ENCODE assay signal across 8 mouse cellular contexts in genomic region chr7:29178106-29178505, GRCm38 (mm10). TPM values are rescaled to one million over a fixed set of nuclear protein-coding genes. Genes with fewer than 3 reads are reported as not detected.
DNase-seq lines count a peak whose midpoint lies in the region; ATAC-seq and TF ChIP-seq lines count a peak whose summit lies in the region.

No protein-coding gene starts in this region.

- H3K27ac ChIP-seq in layer of hippocampus, adult 2 months, result no peak overlapping the region
- H3K27ac ChIP-seq in liver, postnatal 0 days (ENCODE audit: low read depth), result no peak overlapping the region

- ATAC-seq in CD4-positive, CD25-positive, alpha-beta regulatory T cell, adult 4 months, result no peak
- ATAC-seq in liver, postnatal 0 days, result no peak
- ATAC-seq in inflammation-experienced regulatory T-cells, adult 6 months, result no peak
- ATAC-seq in activated CD4-positive, CD25-positive, alpha-beta regulatory T cell, adult 4 months, result no peak

- no peak overlapping the region for H3K9ac ChIP-seq in liver, postnatal 0 days (replicated peaks)

- peaks cover 39% of the 10 kb centered on the region for H3K36me3 ChIP-seq in liver, postnatal 0 days (replicated peaks; ENCODE audit: insufficient read depth, low read length)

- H3K27me3 ChIP-seq in liver, postnatal 0 days (ENCODE audit: insufficient read depth, low read length), result no peaks in the 10 kb centered on the region

- H3K4me1 ChIP-seq in liver, postnatal 0 days (ENCODE audit: insufficient read depth), result peaks cover 16% of the 10 kb centered on the region

- no peak overlapping the region for H3K4me2 ChIP-seq in liver, postnatal 0 days (ENCODE audit: low read depth, low read length)

- 89% methylated on average over 4 of the region's 4 CpGs for WGBS in liver, postnatal 0 days (ENCODE audit: insufficient replicate concordance)

- peak; percentile 58 for TF ChIP-seq CTCF in layer of hippocampus, adult 2 months (conservative IDR thresholded peaks at IDR 0.05)
- peak; percentile 45 for TF ChIP-seq CTCF in liver, postnatal 0 days (IDR thresholded peaks at IDR 0.05; ENCODE audit: low read depth)

- H3K4me3 ChIP-seq in layer of hippocampus, adult 2 months, result no peak overlapping the region
- H3K4me3 ChIP-seq in liver, postnatal 0 days (ENCODE audit: low read depth, low read length), result no peak overlapping the region

- H3K9me3 ChIP-seq in liver, postnatal 0 days (ENCODE audit: low read length), result no peaks in the 10 kb centered on the region

- no peak for TF ChIP-seq EP300 in liver, postnatal 0 days (IDR thresholded peaks at IDR 0.05; ENCODE audit: low read depth)

- peak; percentile 55 for DNase-seq in CD4-positive, CD25-positive, alpha-beta regulatory T cell, adult 2 months (ENCODE audit: low read depth, low spot score)
- no peak for DNase-seq in layer of hippocampus, adult 2 months (ENCODE audit: low spot score in 2 of 2)
- DNase-seq in layer of hippocampus, postnatal 36 days, result no peak
- peak; percentile 66 for DNase-seq in ZHBTc4 (ENCODE audit: low read depth, low spot score)
- DNase-seq in liver, postnatal 0 days, result no peak

RNA-seq across cellular contexts. Expression of gene Psmd8, which starts 2.4 kb away (rescaled TPM):
- polyA plus RNA-seq in CD4-positive, CD25-positive, alpha-beta regulatory T cell, adult 4 months (2017; shearing (Covaris generic)), result 100 to 1,000 TPM; 163 to 175 TPM
- total RNA-seq in layer of hippocampus, adult 2 months (2021), result 100 to 1,000 TPM; 131 to 133 TPM
- total RNA-seq in layer of hippocampus, postnatal 36 days (2021), result 100 to 1,000 TPM; 136 to 154 TPM
- polyA plus RNA-seq in liver, postnatal 0 days (2015; fragmentation: Nextera tagmentation; extraction: Ambion mirVana), result 143 TPM in 2 replicates
- 100 to 1,000 TPM; 174 to 249 (median 197) TPM for polyA plus RNA-seq in inflammation-experienced regulatory T-cells, adult 6 months (2017; shearing (Covaris generic))
- 100 to 1,000 TPM; 214 to 229 TPM for polyA plus RNA-seq in activated CD4-positive, CD25-positive, alpha-beta regulatory T cell, adult 4 months (2017; shearing (Covaris generic))

RNA-seq across cellular contexts. Expression of gene Spred3, which starts 7.9 kb away (rescaled TPM):
- under 1 TPM in 1 of 2 experiments, not detected in 1; 0.42 TPM for polyA plus RNA-seq in CD4-positive, CD25-positive, alpha-beta regulatory T cell, adult 4 months (2017; shearing (Covaris generic))
- 10 to 100 TPM; 46.9 to 48.1 TPM for total RNA-seq in layer of hippocampus, adult 2 months (2021)
- total RNA-seq in layer of hippocampus, postnatal 36 days (2021), result 10 to 100 TPM; 45.3 to 51.0 TPM
- polyA plus RNA-seq in liver, postnatal 0 days (2015; fragmentation: Nextera tagmentation; extraction: Ambion mirVana), result 0.13 and 0.21 TPM in 2 replicates
- polyA plus RNA-seq in inflammation-experienced regulatory T-cells, adult 6 months (2017; shearing (Covaris generic)), result under 1 TPM; 0.18 to 0.46 (median 0.46) TPM
- under 1 TPM in 1 of 2 experiments, not detected in 1; 0.78 TPM for polyA plus RNA-seq in activated CD4-positive, CD25-positive, alpha-beta regulatory T cell, adult 4 months (2017; shearing (Covaris generic))

RNA-seq across cellular contexts. Expression of gene Ggn, which starts 8.1 kb away (rescaled TPM):
- not detected for polyA plus RNA-seq in CD4-positive, CD25-positive, alpha-beta regulatory T cell, adult 4 months (2017; shearing (Covaris generic))
- under 1 TPM; 0.88 to 0.95 TPM for total RNA-seq in layer of hippocampus, adult 2 months (2021)
- total RNA-seq in layer of hippocampus, postnatal 36 days (2021), result under 1 TPM; 0.76 to 0.77 TPM
- polyA plus RNA-seq in liver, postnatal 0 days (2015; fragmentation: Nextera tagmentation; extraction: Ambion mirVana), result not detected in 2 replicates
- polyA plus RNA-seq in inflammation-experienced regulatory T-cells, adult 6 months (2017; shearing (Covaris generic)), result not detected
- not detected for polyA plus RNA-seq in activated CD4-positive, CD25-positive, alpha-beta regulatory T cell, adult 4 months (2017; shearing (Covaris generic))

RNA-seq across cellular contexts. Expression of gene Fam98c, which starts 22.1 kb away (rescaled TPM):
- 1 to 10 TPM; 8.3 to 9.4 TPM for polyA plus RNA-seq in CD4-positive, CD25-positive, alpha-beta regulatory T cell, adult 4 months (2017; shearing (Covaris generic))
- total RNA-seq in layer of hippocampus, adult 2 months (2021), result 10 to 100 TPM; 28.1 to 29.3 TPM
- 10 to 100 TPM; 30.0 to 32.1 TPM for total RNA-seq in layer of hippocampus, postnatal 36 days (2021)
- polyA plus RNA-seq in liver, postnatal 0 days (2015; fragmentation: Nextera tagmentation; extraction: Ambion mirVana), result 10.5 and 12.5 TPM in 2 replicates
- 10 to 100 TPM in 2 of 3 experiments, 1 to 10 TPM in 1; 6.5 to 11.3 (median 11.3) TPM for polyA plus RNA-seq in inflammation-experienced regulatory T-cells, adult 6 months (2017; shearing (Covaris generic))
- polyA plus RNA-seq in activated CD4-positive, CD25-positive, alpha-beta regulatory T cell, adult 4 months (2017; shearing (Covaris generic)), result 10 to 100 TPM; 11.4 to 16.3 TPM

RNA-seq across cellular contexts. Expression of gene Catsperg1, which starts 35.7 kb away (rescaled TPM):
- polyA plus RNA-seq in CD4-positive, CD25-positive, alpha-beta regulatory T cell, adult 4 months (2017; shearing (Covaris generic)), result under 1 TPM; 0.44 to 0.56 TPM
- 1 to 10 TPM; 1.2 to 2.4 TPM for total RNA-seq in layer of hippocampus, adult 2 months (2021)
- total RNA-seq in layer of hippocampus, postnatal 36 days (2021), result 1 to 10 TPM; 1.7 to 1.9 TPM
- polyA plus RNA-seq in liver, postnatal 0 days (2015; fragmentation: Nextera tagmentation; extraction: Ambion mirVana), result 0.09 and 0.17 TPM in 2 replicates
- 1 to 10 TPM in 1 of 3 experiments, under 1 TPM in 2; 0.28 to 1.2 (median 0.67) TPM for polyA plus RNA-seq in inflammation-experienced regulatory T-cells, adult 6 months (2017; shearing (Covaris generic))
- polyA plus RNA-seq in activated CD4-positive, CD25-positive, alpha-beta regulatory T cell, adult 4 months (2017; shearing (Covaris generic)), result under 1 TPM in 1 of 2 experiments, not detected in 1; 0.15 TPM

Comparison
In these comparisons a context has a peak if more than half of its experiments do, and no peak if none do; other contexts are left out.
1. DNase-seq: peak in CD4-positive, CD25-positive, alpha-beta regulatory T cell, adult 2 months (single experiment) and ZHBTc4 (single experiment); none in layer of hippocampus, adult 2 months (0 of 2), layer of hippocampus, postnatal 36 days (0 of 2) and liver, postnatal 0 days (single experiment).